In the genomic region with DNA sequence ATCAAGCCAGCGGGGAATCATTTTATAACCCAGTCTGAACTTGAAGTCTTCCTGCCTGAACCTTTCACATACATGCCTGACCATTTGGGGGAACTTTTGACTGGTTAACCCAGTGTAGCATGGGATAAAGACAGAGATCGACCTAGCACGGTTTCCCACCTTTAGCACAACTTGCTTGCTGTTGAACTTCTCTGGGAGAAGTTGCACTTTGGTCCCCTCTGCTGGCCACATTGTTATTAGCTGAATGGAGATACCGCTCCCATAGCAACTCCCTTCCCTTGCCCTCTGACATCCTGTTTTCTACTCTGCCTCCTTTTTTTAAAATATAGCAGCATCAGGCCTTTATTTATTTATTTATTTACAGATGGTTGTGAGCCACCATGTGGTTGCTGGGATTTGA, we compare ENCODE assay signal across 9 mouse cellular contexts. TPM values are rescaled to one million over a fixed set of nuclear protein-coding genes. Genes with fewer than 3 reads are reported as not detected.
DNase-seq lines count a peak whose midpoint lies in the region; ATAC-seq and TF ChIP-seq lines count a peak whose summit lies in the region.
"Had no signal": no experiment of that assay in that cellular context is flagged by ENCODE, and none has a peak within 500 bp of the region (broad histone marks: within the 10 kb centered on the region; RNA-seq: fewer than 3 reads in every experiment).

No protein-coding gene starts in this region.

- TF ChIP-seq CTCF in brain, embryonic 14.5 days (IDR thresholded peaks at IDR 0.05; ENCODE audit: borderline replicate concordance, extremely low read depth, insufficient read depth, insufficient read length) = peak; percentile 61; the same call in 1 of the 2 replicates
- TF ChIP-seq CTCF in heart, adult 2 months (IDR thresholded peaks at IDR 0.05) = peak; percentile 88

- no peak overlapping the region for H3K4me3 ChIP-seq in forebrain, embryonic 10.5 days
- H3K4me3 ChIP-seq in forebrain, embryonic 16.5 days (replicated peaks; ENCODE audit: low read length) = no peak overlapping the region
- no peak overlapping the region for H3K4me3 ChIP-seq in heart, adult 2 months
- H3K4me3 ChIP-seq: limb, embryonic 12.5 days had no signal

- TF ChIP-seq POLR2A in brain, embryonic 14.5 days (IDR thresholded peaks at IDR 0.05; ENCODE audit: borderline replicate concordance, extremely low read depth, insufficient read depth, insufficient read length, poor library complexity, severe bottlenecking) = no peak
- TF ChIP-seq POLR2A in heart, adult 2 months (IDR thresholded peaks at IDR 0.05; ENCODE audit: insufficient read depth, low read depth, low read length) = no peak

- H3K9ac ChIP-seq in forebrain, embryonic 16.5 days (replicated peaks; ENCODE audit: low read depth, low read length) = no peak overlapping the region
- no peak overlapping the region for H3K9ac ChIP-seq in heart, adult 2 months (ENCODE audit: low read depth, low read length)
- H3K9ac ChIP-seq: limb, embryonic 12.5 days had no signal

- peak; percentile 43 for DNase-seq in forebrain, embryonic 10.5 days (ENCODE audit: extremely low spot score, low spot score)
- DNase-seq in CD4-positive, CD25-positive, alpha-beta regulatory T cell, adult 2 months (ENCODE audit: low read depth, low spot score) = peak; percentile 86
- peak; percentile 63 for DNase-seq in brain, embryonic 14.5 days (ENCODE audit: low read depth)
- DNase-seq in heart, adult 2 months = peak; percentile 79 to 80
- DNase-seq in kidney, postnatal 36 days = peak; percentile 78 to 90
- peak; percentile 58 to 83 for DNase-seq in lung, postnatal 4 days
- peak; percentile 70 to 71 for DNase-seq in spleen, postnatal 36 days (ENCODE audit: low spot score in 2 of 2)

- intact Hi-C loops in heart, adult 2 months (cut with DNase I) = loop anchor here (1.0 kb wide), 3 partner anchors 54 to 92 kb away; a partner anchor contains a TSS

- no peak for ATAC-seq in forebrain, embryonic 16.5 days

- 0 out of 2 replicates have a peak, but pooled peaks have one; percentile 49 for TF ChIP-seq EP300 in heart, adult 2 months (IDR thresholded peaks at IDR 0.05; ENCODE audit: insufficient read depth, low read depth, low read length)

- no peaks in the 10 kb centered on the region for H3K36me3 ChIP-seq in forebrain, embryonic 10.5 days (replicated peaks)
- H3K36me3 ChIP-seq in forebrain, embryonic 16.5 days (ENCODE audit: control insufficient read depth, insufficient read depth) = no peaks in the 10 kb centered on the region
- no peaks in the 10 kb centered on the region for H3K36me3 ChIP-seq in heart, adult 2 months (ENCODE audit: control insufficient read depth, insufficient read depth, low read length)
- H3K36me3 ChIP-seq: limb, embryonic 12.5 days had no signal

- H3K9me3 ChIP-seq in forebrain, embryonic 10.5 days = no peaks in the 10 kb centered on the region
- H3K9me3 ChIP-seq in forebrain, embryonic 16.5 days (ENCODE audit: control insufficient read depth, low read length) = no peaks in the 10 kb centered on the region
- H3K9me3 ChIP-seq: limb, embryonic 12.5 days had no signal

- H3K4me1 ChIP-seq in forebrain, embryonic 10.5 days = peaks cover 12% of the 10 kb centered on the region
- peaks cover 4% of the 10 kb centered on the region; the same call in 1 of the 2 replicates for H3K4me1 ChIP-seq in forebrain, embryonic 16.5 days (replicated peaks; ENCODE audit: control insufficient read depth, insufficient read depth, low read length)
- H3K4me1 ChIP-seq in heart, adult 2 months (ENCODE audit: control insufficient read depth, insufficient read depth, low read length) = no peaks in the 10 kb centered on the region

- peaks cover 28% of the 10 kb centered on the region; the same call in 1 of the 2 replicates for H3K27me3 ChIP-seq in forebrain, embryonic 10.5 days (ENCODE audit: poor library complexity, severe bottlenecking)
- H3K27me3 ChIP-seq in forebrain, embryonic 16.5 days (replicated peaks; ENCODE audit: control insufficient read depth, insufficient read depth, low read length) = 0 out of 2 replicates have a peak, but pooled peaks cover 2% of the 10 kb centered on the region
- no peaks in the 10 kb centered on the region for H3K27me3 ChIP-seq in heart, adult 2 months (ENCODE audit: control insufficient read depth, insufficient read depth, low read length)

- WGBS in forebrain, embryonic 10.5 days = 35% methylated on average over 4 of the region's 4 CpGs
- 30% methylated on average over 4 of the region's 4 CpGs for WGBS in forebrain, embryonic 16.5 days
- 17% methylated on average over 4 of the region's 4 CpGs for WGBS in heart, adult 2 months

- H3K4me2 ChIP-seq in forebrain, embryonic 16.5 days (ENCODE audit: low read length) = no peak overlapping the region
- H3K4me2 ChIP-seq: limb, embryonic 12.5 days had no signal

- H3K27ac ChIP-seq in forebrain, embryonic 10.5 days = no peak overlapping the region
- H3K27ac ChIP-seq in forebrain, embryonic 16.5 days (ENCODE audit: low read length) = no peak overlapping the region
- H3K27ac ChIP-seq in heart, adult 2 months = no peak overlapping the region
- H3K27ac ChIP-seq: limb, embryonic 12.5 days had no signal

- H3K79me2 ChIP-seq in heart, adult 2 months (replicated peaks; ENCODE audit: control insufficient read depth, insufficient read depth, low read length) = no peaks in the 10 kb centered on the region

RNA-seq across cellular contexts. Expression of a gene that starts 1.3 kb away (rescaled TPM):
- polyA plus RNA-seq in forebrain, embryonic 10.5 days (2016; fragmentation: Nextera tagmentation; extraction: Ambion mirVana) = 0.52 and 0.82 TPM in 2 replicates
- polyA plus RNA-seq in forebrain, embryonic 16.5 days (2015; fragmentation: Nextera tagmentation; extraction: Ambion mirVana) = 0.66 and 3.4 TPM in 2 replicates
- polyA plus RNA-seq in brain, embryonic 14.5 days (2012; rRNA removed) = 1.6 and 2.3 TPM in 2 replicates
- 1 to 10 TPM; 1.2 to 1.3 TPM for total RNA-seq in heart, adult 2 months (2021)
- polyA plus RNA-seq in heart, adult 2 months (2012; rRNA removed) = 1.5 and 2.1 TPM in 2 replicates

RNA-seq across cellular contexts. Expression of a gene that starts 8.0 kb away (rescaled TPM):
- polyA plus RNA-seq in forebrain, embryonic 10.5 days (2016; fragmentation: Nextera tagmentation; extraction: Ambion mirVana) = 0.22 TPM in 1 of 2 replicates, not detected in the other
- polyA plus RNA-seq in forebrain, embryonic 16.5 days (2015; fragmentation: Nextera tagmentation; extraction: Ambion mirVana) = not detected in 2 replicates
- 0.14 and 0.15 TPM in 2 replicates for polyA plus RNA-seq in brain, embryonic 14.5 days (2012; rRNA removed)
- total RNA-seq in heart, adult 2 months (2021) = not detected
- polyA plus RNA-seq in heart, adult 2 months (2012; rRNA removed) = not detected in 2 replicates

RNA-seq across cellular contexts. Expression of a gene that starts 12.6 kb away (rescaled TPM):
- 0.15 and 0.54 TPM in 2 replicates for polyA plus RNA-seq in forebrain, embryonic 10.5 days (2016; fragmentation: Nextera tagmentation; extraction: Ambion mirVana)
- 0.18 TPM in 1 of 2 replicates, not detected in the other for polyA plus RNA-seq in forebrain, embryonic 16.5 days (2015; fragmentation: Nextera tagmentation; extraction: Ambion mirVana)
- 0.09 TPM in 1 of 2 replicates, not detected in the other for polyA plus RNA-seq in brain, embryonic 14.5 days (2012; rRNA removed)
- not detected for total RNA-seq in heart, adult 2 months (2021)
- not detected in 2 replicates for polyA plus RNA-seq in heart, adult 2 months (2012; rRNA removed)

RNA-seq across cellular contexts. Expression of a gene that starts 18.8 kb away (rescaled TPM):
- polyA plus RNA-seq in forebrain, embryonic 10.5 days (2016; fragmentation: Nextera tagmentation; extraction: Ambion mirVana) = 1,074 and 1,112 TPM in 2 replicates
- polyA plus RNA-seq in forebrain, embryonic 16.5 days (2015; fragmentation: Nextera tagmentation; extraction: Ambion mirVana) = 713 and 749 TPM in 2 replicates
- 405 and 560 TPM in 2 replicates for polyA plus RNA-seq in brain, embryonic 14.5 days (2012; rRNA removed)
- 100 to 1,000 TPM; 204 to 231 TPM for total RNA-seq in heart, adult 2 months (2021)
- polyA plus RNA-seq in heart, adult 2 months (2012; rRNA removed) = 296 and 367 TPM in 2 replicates

RNA-seq across cellular contexts. Expression of a gene that starts 26.4 kb away (rescaled TPM):
- not detected in 2 replicates for polyA plus RNA-seq in forebrain, embryonic 10.5 days (2016; fragmentation: Nextera tagmentation; extraction: Ambion mirVana)
- not detected in 2 replicates for polyA plus RNA-seq in forebrain, embryonic 16.5 days (2015; fragmentation: Nextera tagmentation; extraction: Ambion mirVana)
- polyA plus RNA-seq in brain, embryonic 14.5 days (2012; rRNA removed) = not detected in 2 replicates
- total RNA-seq in heart, adult 2 months (2021) = not detected
- polyA plus RNA-seq in heart, adult 2 months (2012; rRNA removed) = not detected in 2 replicates
- polyA plus RNA-seq: limb, embryonic 12.5 days had no signal
